Mouse (Mus musculus) spleen, adult 2 months (tissue): ENCODE results near the gene Atg4d.

ENCODE experiments used
- CTCF ChIP-seq: fragments of 200-500 bp; IDR thresholded peaks from 2 replicates; pipeline ENCODE4 v1.5.1; 2011; ENCODE audit warnings: mild to moderate bottlenecking, inconsistent platforms; ENCODE audit not compliant: insufficient read depth, insufficient read length, insufficient replicate concordance; ENCODE audit errors: extremely low read depth
- POLR2A ChIP-seq: fragments of 200-500 bp; IDR thresholded peaks from 2 replicates; pipeline ENCODE4 v1.6.1; 2011; ENCODE audit warnings: low read depth, low read length, inconsistent platforms

DNA sequence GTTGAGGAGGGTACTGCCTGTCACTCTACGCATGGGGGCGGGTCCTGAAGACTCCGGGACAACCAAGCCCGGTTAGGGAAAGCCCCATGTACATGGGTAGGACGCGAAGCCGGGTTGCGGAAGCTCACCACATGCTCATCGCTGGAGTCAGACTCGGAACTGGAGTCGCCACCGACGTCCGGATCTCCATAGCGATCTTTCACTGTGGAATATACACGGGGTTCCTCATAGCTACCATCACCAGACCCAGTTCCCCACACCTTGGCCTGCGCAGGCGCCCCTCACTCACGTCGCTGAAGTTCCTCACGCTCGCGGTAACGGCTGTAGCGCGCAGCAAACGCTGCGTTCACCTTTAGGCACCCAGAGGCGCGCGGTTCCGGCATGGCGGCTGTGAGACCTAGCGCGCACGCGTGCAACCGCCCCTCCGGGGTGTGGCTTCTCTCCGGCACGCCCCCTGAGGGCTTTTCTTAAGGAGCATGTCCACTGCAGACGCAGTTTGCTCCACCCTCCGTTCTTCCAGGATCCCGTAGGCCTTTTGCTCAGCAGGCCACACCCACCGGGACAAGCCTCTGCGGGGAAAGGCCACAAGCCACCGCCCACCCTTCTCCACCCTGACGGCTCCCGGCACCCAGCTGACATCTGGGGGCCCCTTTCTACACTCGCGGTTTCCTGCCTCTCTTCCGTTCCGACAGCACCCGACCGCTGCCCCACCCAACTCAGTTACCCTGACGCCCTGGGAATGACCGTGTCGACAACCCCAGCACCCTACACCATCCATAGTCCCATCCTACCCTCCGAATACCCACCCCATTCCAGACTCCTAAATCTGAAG, 22.7 kb downstream of the Atg4d start, which contains the start of gene Kri1:
- TF ChIP-seq CTCF (no peak), POLR2A (peak; percentile 86)
